Mouse (Mus musculus) B cell, adult (primary cell): ENCODE results near the gene Olfr293. TPM values are rescaled to one million over a fixed set of nuclear protein-coding genes. Genes with fewer than 3 reads are reported as not detected.

ENCODE experiments used
- total RNA-seq: library from RNA; stranded (reverse); gene quantifications from 4 replicates; pipeline ENCODE4 v1.2.4, GENCODE M21; 2023; ENCODE audit not compliant: inconsistent age

Gene Olfr293
- not detected in 4 replicates for total RNA-seq

GRCm38 (mm10) chr7:86648761-86649160 lies at the start of gene Olfr293:
Gene Olfr293 (plus strand): TSS chr7:86649061.

GRCm38 (mm10) chr7:86616543-86616942 lies 32.3 kb upstream of the Olfr293 start, which contains the start of gene Olfr294:
Gene Olfr294 (minus strand): TSS chr7:86616643.

GRCm38 (mm10) chr7:86688030-86688429 lies 39.2 kb downstream of the Olfr293 start, which contains the start of gene Olfr292:
Gene Olfr292 (plus strand): TSS chr7:86688330.

Other genes starting within 250 kb of the Olfr293 start
- gene Olfr301, start 245.2 kb upstream of the Olfr293 start, total RNA-seq = not detected in 4 replicates
- gene Olfr299, start 189.1 kb upstream of the Olfr293 start, total RNA-seq = not detected in 4 replicates
- gene Olfr298, start 156.6 kb upstream of the Olfr293 start, total RNA-seq = not detected in 4 replicates
- not detected in 4 replicates for gene Olfr297, start 129.1 kb upstream of the Olfr293 start, total RNA-seq
- gene Olfr295, start 65.2 kb upstream of the Olfr293 start, total RNA-seq = not detected in 4 replicates
- gene Olfr294, start 32.4 kb upstream of the Olfr293 start, total RNA-seq = not detected in 4 replicates
- gene Olfr292, start 39.3 kb downstream of the Olfr293 start, total RNA-seq = not detected in 4 replicates
- gene Folh1, start 126.9 kb downstream of the Olfr293 start, total RNA-seq = not detected in 4 replicates
- not detected in 4 replicates for gene Vmn2r77, start 146.0 kb downstream of the Olfr293 start, total RNA-seq